Mouse (Mus musculus) adrenal gland, postnatal 14 days (tissue): ENCODE results near the gene Cd55. TPM values are rescaled to one million over a fixed set of nuclear protein-coding genes. Genes with fewer than 3 reads are reported as not detected.
"Not testable (repeated sequence)": the region's sequence is repeated elsewhere in the genome, so short reads cannot be mapped to it uniquely, and the experiment has no call there.

Experiments used
- DNase-seq: peaks from one replicate; pipeline ENCODE4 v3.0.0; 2021; ENCODE audit warnings: mixed read lengths
- long read RNA-seq, 2 experiments: library from polyadenylated mRNA; stranded (forward); transcript quantifications; one replicate each; pipeline ENCODE4 v2.0.0; 2021
- total RNA-seq: library from RNA; stranded (reverse); gene quantifications from 2 replicates; pipeline ENCODE4 v1.2.3, GENCODE M21; 2021

Cd55 gene
- 17.8 and 38.3 TPM in 2 replicates for total RNA-seq
- long read RNA-seq, experiment 1, transcript Cd55-201 (10 exons, 2,533 nt) = major isoform, 6 of 11 reads
- long read RNA-seq, experiment 1, partial matches to known transcripts = 1 of 11 reads
- long read RNA-seq, experiment 1, other reads (novel, unspliced or antisense) = 4 of 11 reads
- long read RNA-seq, experiment 2, transcript Cd55-201 (10 exons, 2,533 nt) = major isoform, 5 of 10 reads
- long read RNA-seq, experiment 2, partial matches to known transcripts = 1 of 10 reads
- long read RNA-seq, experiment 2, other reads (novel, unspliced or antisense) = 4 of 10 reads

DNA sequence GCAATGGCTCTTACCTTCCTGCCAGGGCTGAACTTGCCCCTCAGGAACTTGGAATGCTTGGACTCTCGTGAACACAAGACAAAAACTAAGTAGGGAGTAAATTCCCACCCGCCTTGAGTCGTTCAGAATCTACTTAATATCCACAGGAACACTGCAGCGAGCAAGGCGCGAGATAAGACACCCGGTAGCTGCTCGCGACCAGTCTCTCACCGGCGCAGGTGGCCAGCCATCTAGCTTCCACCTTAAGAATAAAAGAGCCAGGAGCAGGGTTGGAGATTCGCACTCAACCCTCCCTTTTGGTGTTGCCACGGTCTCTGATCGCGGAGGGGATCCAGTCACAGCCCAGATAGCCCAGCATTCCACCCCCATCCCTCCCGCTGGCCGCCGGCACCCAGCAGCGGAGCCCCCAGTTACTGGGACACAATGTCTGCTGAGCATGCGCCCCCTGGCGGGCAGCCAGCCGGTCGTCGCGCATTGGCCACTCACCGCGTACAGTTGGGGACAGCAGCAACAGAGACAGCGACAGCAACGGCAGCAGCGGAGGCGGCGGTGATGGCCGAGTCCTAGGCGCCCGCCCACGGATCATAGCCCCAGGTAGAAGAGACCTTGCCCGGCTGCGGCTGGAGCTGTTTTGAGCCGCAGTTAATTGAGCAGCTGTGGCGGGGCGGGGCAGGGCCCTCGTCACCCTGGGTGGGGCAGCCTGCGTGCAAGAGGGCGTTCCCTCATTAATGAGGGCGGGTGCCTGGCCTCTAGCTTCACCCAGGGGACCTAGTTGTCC lies at the start of gene Cd55:
Gene Cd55 (minus strand): TSS at position 661 of the 778 bp plus-strand sequence.
- peak; percentile 91 for DNase-seq

DNA sequence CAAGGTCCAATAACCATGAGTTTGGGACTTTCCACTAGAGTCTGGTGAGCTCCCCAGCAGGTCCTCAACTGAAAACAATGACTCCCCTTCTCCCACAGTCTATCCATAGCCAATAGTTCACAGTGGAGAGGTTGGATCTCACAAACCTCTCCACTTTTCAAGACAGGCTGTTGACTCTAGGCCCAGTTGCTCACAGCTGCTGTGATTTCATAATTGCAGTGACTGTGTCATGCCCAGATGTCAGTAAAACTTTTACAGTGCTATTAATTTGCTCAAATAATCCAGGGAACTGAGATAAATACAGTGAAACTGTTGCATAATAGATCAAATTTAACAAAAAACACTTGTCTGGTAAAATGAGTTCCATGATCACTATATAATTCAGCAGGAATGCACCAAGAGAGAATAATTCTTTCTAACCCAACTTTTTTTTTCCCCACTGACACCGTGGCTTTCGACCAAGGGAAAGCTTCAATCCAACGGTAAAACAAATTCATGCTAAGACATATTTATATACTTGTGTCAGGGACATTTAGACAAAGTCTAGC lies 49.4 kb upstream of the Cd55 start:
- DNase-seq = peak; percentile 15

DNA sequence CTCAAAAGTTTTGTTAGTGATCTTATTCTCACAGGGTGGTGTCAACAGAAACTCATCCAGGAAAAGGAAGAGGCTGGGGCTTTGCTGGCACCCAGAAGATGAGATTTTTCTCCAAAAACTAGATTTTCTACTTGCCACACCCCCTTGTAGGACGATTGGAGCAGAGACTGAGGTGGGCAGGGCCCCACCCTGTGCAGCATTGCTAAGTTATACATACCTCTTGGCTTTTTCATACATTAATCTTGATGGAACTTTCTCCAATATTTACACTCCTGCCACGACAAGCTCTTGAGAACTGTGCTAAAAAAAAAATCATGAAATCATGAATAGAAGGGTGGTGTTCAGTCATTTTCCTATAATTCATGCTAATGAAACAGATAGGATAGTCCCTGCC lies 46.4 kb upstream of the Cd55 start:
- DNase-seq = no peak

DNA sequence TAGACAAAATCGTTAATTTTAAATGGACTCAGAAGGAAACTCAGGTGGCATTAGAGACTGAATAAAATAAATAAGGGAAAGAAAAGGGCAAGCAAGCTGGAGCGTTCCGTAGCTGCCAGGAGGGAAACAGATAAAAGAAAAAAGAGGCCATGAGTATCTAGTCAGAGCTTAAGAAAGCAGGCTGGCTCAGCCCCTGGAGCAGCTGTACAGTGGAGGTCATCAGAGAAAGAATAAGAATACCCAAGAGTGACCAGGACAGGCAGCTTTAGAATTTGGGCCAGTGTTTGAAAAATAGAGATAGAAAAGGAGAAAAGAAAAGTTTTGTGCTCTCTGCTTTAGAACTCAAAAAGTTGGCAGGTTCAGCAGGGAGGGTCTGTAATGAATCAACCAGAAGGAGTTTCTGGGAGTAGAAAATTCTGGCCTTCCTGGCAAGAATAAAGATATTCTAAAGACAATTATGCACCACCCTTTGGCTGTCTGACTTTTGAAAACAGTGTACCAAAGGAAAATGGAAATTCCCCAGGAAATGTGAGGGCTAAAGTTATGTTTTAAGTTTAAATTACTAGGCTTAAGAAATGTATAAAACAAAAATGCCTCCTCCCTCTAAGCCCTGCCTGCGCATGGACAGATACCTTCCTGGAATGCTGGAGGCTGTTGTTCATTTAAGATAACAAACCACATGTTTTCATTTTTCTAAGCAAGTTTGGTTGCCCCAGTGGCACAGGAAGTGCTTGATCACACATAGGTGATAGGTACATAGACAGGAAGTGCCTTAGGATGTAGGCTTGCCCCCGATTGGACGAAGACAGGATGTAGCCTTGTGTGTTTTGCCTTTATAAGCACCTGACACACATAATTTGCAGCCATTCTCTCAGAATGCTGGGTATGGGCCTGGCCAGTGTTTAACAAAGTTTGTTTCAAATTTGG lies 45.7 kb upstream of the Cd55 start:
- no peak for DNase-seq

DNA sequence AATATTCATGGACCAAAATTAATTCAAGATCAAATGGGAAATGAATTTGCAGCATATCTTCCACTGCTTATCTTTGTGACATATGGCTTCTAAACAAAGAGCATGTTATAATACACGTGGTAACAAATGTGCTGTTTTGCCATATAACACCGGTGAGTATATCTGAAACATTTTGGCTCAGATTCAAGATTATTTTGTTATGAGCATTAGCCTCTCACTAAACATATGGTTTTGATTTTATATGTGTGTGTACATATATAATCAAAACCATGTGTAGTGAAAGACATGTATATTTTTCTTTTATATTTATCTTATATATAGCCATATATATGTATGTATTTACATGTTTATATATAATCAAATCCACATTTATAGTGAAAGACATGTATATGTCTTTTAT lies 44.9 kb upstream of the Cd55 start:
- no peak for DNase-seq

DNA sequence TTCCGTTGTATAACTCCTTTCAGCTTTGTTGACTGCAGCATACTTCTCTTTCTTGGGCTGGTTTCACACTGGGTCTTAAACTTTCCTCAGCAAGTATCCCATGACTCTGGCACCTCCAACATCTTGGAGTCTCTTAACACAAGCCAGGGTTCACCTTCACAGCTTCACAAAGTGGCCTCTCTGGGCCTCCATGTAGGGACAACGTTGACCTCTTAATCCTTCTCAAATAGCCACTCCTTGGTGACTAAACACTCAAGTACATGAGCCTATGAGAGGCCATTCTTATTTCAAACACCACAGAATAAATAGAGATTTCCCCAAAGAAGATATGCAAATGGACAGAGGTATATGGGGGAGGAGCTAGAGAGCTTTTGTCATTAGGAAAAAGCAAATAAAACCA lies 37.4 kb upstream of the Cd55 start:
- no peak for DNase-seq

DNA sequence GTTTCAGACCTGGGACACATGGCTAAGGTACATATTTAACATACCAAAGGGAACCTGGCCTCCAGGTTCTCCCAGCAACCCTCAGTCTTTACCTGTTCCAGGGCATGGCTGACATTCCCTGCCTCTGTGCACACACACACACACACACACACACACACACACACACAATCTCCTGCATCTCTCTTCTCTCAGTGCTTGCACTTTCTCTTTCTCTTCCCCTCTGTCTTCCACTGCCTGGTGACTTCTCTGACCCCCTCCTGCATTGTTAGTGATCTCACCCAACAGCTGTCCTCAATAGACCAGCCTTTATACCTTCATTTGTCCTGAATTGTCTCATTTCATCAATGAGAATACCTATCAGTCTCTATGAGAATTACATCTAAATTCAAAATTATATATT lies 35.8 kb upstream of the Cd55 start:
- no peak for DNase-seq

DNA sequence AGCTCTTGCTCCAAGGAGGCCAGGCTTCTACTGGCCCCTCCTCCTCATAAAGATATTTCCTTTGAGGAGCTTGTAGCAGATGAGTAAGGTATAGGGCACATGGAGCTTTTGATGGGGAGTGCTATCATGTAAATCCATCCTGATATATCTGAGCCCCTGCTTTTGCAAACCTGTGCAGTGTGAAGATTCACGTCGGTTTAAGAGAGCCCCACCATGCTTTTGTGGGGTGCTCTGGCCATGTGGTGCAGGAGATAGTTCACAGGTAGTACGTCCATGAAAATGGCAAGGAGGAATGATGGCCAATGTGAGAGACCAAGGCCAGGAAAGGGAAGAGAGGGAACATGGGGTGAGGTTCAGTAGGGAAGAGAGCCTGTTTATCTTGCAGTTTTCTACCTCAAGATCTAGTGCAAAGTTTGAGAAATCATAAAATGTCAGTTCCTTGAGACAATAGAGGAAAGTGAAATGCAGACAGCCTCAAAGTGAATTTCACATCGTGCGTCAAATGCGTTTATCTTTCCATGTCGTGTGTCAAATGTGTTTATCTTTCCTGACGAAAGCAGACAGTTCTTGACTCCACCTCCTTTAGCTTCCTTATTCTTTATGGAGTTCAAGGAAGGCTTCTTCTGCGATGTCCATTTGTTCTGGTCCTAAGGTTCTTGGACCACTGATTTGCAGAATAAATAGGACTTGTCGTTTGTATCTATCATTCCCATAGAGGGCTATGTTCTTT lies 24.4 kb upstream of the Cd55 start:
- no peak for DNase-seq

DNA sequence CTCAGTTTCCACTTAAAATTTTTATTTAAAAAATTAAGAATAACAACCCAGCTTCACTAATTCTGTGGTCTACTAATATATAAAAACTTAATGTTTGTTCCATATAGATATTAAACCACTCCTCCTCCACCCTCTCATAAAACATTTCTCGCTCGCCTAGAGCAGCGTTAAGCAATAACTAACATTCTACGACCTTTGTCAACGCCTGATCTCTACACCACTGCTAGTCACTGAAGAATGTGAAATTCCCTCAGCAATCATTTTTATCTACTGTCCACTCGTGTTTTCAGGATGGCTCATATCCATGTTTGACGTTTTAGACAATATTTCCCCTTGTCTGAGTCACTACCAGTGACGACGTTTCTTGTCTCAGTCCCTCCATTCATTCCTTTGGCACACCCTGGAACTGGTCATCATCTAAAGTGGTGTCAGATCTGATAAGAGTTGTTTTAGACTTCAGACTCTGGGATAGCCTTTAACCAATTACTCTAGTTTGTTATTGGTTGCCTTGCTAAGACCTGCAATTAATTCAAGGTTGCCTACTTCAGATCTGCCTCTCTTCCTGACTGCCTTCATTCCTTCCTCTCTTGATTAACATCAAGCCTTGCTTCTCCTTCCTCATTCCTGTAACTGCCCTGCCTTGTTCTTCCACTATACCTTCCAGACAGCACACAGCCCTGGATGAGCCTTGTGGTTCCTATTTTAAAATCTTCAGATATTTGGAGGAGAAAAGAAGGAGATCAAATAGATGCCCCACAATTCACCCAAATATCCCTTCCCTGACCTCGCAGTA lies 23.5 kb upstream of the Cd55 start:
- DNase-seq = no peak

DNA sequence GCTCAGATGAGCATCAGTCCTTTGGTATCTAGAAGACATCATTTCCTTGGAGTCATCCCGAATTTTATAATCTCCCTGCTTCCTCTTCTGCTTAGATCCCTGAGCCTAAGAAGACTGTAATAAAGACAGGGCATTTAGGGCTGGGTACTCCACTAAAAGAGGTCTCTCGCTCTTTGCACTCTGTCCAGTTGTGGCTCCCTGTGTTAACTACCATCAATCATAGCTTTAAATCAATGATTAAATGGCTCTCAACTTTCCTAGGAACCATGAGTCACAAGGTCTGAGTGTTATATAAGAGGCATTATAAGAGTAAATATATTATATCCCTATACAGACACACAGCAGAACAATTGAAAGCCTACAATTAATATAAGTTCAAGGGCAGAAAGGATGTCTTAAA lies 22.8 kb upstream of the Cd55 start:
- no peak for DNase-seq

DNA sequence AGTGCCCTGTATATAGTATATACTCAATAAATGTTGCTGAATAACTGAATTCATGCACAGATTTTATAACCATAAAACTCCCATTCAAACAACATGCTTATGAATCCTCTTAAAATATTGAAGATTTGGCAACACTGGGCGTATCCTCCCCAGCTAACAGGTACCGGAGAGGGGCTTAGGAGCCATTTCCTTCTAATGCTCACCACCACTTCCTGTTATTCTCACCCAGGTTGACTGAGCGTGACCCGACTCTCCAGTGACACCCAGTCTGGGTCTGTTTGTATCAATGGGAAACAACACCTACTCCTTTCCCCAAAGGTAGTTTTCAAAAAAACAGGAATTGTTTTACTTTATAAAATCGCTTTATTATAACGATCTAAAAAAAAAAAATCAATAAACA lies 12.4 kb upstream of the Cd55 start:
- DNase-seq = no peak

DNA sequence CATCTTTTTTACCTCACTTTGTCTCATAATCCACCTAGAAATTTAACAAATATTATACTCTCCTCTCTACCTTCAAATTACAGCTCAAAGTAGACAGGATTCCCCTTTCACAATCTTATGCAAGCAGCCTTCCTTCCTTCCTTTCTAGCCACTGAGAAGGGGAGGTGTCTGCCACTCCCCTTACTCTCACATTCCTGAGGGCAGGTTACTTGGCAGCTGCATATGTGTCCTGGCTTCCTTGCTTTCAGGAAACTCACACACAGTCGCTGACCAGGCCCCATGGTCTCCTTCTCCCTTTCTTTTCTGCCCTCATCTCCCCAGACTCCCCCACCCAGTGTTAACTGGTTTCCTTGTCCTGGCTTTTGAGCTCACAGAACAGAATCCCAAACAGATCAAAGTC lies 11.7 kb upstream of the Cd55 start:
- no peak for DNase-seq

DNA sequence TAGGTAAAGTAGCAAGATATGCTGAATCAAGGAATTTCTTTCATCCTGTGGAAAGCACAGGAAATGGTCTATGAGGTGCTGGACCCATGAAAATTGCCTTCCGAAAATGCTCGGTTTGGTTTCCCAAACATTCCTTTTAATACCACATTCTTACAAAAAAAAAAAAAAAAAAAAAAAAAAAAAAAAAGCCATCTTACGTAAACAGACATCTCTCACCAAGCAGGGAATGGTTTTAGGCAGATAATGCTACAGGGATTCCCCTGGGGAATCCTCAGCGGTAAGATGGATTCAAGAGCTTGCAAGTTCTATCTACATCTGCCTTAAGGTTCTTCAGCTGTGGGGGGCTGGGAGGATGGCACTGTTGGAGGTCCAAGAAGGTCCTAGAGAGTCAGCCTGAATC lies 7.5 kb upstream of the Cd55 start:
- DNase-seq = no peak

DNA sequence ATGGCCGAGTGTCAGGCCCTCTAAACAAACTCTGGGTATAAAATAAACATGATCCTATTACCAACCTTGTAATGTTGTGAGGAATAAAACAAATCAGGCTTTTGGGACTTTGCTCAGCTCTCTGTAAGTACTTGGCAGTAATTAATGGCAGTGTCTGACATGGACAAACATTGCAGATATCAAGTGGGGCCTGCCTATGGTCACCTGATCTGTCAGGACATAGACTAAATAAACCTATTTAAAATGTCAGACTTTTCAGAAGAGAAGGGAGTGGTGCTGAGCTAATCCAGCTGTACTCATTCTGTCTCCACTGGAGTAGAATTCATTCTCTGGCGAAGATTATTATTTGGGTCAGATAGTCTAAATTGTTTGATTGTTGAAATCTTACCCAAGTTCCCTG lies 4.9 kb upstream of the Cd55 start:
- DNase-seq = no peak

DNA sequence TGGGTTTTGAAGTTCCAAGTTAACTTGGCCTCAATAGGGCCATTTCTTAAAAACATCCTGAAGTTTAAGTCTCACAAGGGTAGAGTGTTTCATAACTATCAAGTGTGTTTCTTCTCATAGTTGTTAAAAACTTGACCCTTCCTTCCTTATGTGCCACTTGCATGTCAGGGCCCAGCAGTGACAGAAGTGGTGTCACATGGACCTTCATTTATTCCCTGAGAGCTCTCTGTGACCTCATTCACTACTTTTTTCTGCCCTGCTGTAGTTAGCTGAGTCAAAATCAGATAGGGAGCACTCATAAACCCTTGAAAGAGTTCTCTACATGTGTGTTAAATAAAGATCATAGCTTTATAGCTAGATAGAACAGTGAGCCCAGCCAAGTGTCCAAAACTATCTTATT lies 1.6 kb upstream of the Cd55 start:
- no peak for DNase-seq

DNA sequence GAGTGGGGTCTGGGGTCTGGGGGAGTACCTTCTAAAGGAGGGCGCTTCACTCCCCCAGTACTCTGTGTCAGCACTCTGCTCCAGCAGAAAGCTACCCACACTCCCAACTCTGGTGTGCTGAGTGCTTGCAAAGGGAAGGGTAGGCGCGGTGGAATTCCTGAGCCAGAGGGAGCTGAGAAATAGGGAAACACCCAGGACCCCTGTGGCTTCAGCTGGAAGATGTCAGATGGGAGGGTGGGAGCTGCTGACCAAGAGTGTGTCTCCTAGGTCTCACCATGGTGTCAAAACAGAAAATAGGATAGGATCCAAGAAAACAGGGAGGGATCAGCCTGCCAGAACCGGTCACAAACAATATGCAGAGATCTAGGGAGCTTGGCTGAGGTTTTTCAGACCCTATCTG lies 323 bp upstream of the Cd55 start:
- no peak for DNase-seq

DNA sequence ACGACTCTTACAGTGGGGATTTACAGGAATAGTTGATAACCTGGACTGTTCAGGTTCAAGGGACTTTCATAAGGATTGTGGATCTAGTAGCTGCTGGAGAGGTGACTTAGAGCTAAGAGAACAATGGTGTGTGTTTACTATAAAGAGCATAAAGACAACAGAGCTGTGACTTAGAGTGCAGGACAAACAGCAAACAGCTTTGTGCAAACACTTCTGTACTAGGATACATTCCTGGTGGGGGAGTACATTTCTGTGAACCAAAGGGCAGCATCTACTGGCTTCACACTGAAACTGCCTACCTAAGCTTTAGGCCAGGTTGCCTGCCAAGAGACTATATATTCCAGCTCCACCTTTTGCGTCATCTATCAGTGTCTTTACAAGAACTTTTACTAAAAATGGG lies 7.4 kb downstream of the Cd55 start:
- no peak for DNase-seq

DNA sequence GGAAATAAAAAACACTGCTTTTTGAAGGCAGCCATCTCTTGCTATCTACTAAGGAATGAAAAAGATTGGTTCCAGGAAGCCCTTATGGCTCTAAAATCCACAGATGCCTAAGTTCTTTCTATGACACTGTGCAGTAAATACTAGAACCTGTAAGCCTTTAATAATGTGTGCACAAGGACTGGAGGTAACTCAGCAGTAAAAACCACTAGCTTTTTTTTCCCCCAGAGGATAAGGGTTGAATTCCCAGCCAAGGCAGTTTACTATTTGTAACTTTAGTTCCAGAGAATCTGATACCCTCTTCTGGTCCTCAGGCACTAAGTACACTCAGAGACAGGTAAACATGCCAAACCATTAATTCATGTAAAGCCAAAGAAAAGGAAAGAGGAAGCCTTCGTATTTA lies 19.6 kb downstream of the Cd55 start:
- not testable (repeated sequence) for DNase-seq

DNA sequence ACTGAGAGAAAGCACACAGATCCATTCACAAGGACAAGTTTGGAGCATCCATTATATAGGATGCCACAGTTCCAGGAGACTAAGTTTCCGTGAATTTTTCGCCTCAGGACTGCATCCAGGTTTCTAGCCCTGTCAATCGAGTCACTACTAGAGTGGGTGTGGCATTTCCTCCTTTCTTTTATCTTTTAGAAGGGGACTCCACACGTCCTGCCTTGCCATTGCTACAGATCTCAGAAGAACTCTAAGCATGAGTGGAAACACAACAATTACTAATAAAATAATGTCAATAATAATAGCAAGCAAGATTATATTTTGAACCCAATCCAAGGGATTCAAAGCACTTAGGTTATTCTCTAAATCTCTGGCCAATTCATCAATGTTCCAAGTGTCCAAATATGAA lies 31.6 kb downstream of the Cd55 start:
- DNase-seq = no peak

DNA sequence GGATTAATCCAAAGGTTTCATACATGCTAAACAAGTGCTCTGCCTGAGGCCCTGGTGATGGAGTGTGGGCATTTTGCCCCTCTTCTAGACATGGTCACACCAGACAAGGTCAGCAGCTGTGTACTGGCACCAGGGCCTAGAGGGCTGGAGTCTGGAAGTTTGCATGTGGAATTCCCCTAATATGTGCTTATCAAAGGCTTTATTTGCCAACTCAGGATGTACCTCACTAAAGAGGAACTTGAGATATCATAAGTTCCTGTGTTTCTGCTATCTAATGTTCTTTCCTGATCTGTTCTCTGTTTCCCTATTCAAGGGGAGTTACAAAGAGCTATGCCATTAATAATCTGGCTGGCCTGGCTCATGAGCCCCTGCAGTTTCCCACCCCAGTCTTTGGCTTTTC lies 33.9 kb downstream of the Cd55 start:
- DNase-seq = not testable (repeated sequence)
